Mouse (Mus musculus) cerebellum, adult 2 months (tissue): ENCODE measurements around the gene Abt1.

Source experiments
- CTCF ChIP-seq: fragments of 200-500 bp; IDR thresholded peaks from 2 replicates; pipeline ENCODE4 v1.5.1; 2011; ENCODE audit warnings: low read depth, mild to moderate bottlenecking, control low read depth, low read length, moderate library complexity, borderline replicate concordance; ENCODE audit not compliant: insufficient read depth
- POLR2A ChIP-seq: fragments of 200-500 bp; IDR thresholded peaks from 2 replicates; pipeline ENCODE4 v1.6.1; 2011; ENCODE audit warnings: low read length, control low read depth, borderline replicate concordance; ENCODE audit not compliant: insufficient read depth

- TF ChIP-seq CTCF: peak; percentile 64; the same call in 1 of the 2 replicates
- no peak for TF ChIP-seq POLR2A
These were observed 21.8 kb downstream of the Abt1 start for GRCm38 (mm10) chr13:23401683-23402527.
